Comparison of ENCODE assay signal across 17 mouse cellular contexts in genomic region chr13:37142812-37143211, GRCm38 (mm10).
"Had no signal": no experiment of that assay in that cellular context is flagged by ENCODE, and none has a peak within 500 bp of the region (broad histone marks: within the 10 kb centered on the region; RNA-seq: fewer than 3 reads in every experiment).

No protein-coding gene starts in this region.

- ATAC-seq: liver, embryonic 12.5 days; liver, postnatal 0 days; lung, postnatal 0 days; midbrain, embryonic 13.5 days; midbrain, embryonic 15.5 days; midbrain, embryonic 16.5 days had no signal

- DNase-seq: left cerebral cortex, postnatal 4 days; liver; liver, embryonic 13.5 days; liver, postnatal 0 days; lung, adult 18-20 months; lung, adult 2 months; lung, embryonic 14.5 days; lung, postnatal 10 days; lung, postnatal 14 days; lung, postnatal 36 days; lung, postnatal 4 days; midbrain, embryonic 14.5 days had no signal
